Mouse (Mus musculus) stomach, embryonic 14.5 days (tissue): Measurements from ENCODE around the gene Scrt2. TPM values are rescaled to one million over a fixed set of nuclear protein-coding genes. Genes with fewer than 3 reads are reported as not detected.

Experiments used
- ATAC-seq: fragments of 200-750 bp; cut with Nextera tagmentation; 2 replicates; pipeline ENCODE4 v1.8.0; 2017; ENCODE audit warnings: low read depth, moderate TSS enrichment; ENCODE audit not compliant: insufficient number of reproducible peaks, insufficient read depth, low FRiP score
- H3K27ac ChIP-seq: fragments of 300-500 bp; sonication (generic); 2 replicates; pipeline ENCODE4 v1.5.1; 2014; ENCODE audit warnings: mild to moderate bottlenecking, low read length, moderate library complexity, mixed read lengths
- H3K27me3 ChIP-seq: fragments of 300-500 bp; sonication (generic); 2 replicates; pipeline ENCODE4 v1.6.1; 2014; ENCODE audit warnings: low read length, control low read depth, mixed read lengths; ENCODE audit not compliant: control insufficient read depth, insufficient read depth
- H3K36me3 ChIP-seq: fragments of 300-500 bp; sonication (generic); 2 replicates; pipeline ENCODE4 v1.6.1; 2014; ENCODE audit warnings: mild to moderate bottlenecking, control low read depth, low read length, moderate library complexity, mixed read lengths; ENCODE audit not compliant: control insufficient read depth, insufficient read depth
- H3K4me1 ChIP-seq: fragments of 300-500 bp; sonication (generic); 2 replicates; pipeline ENCODE4 v1.6.1; 2014; ENCODE audit warnings: low read length, control low read depth, mixed read lengths; ENCODE audit not compliant: control insufficient read depth, insufficient read depth
- H3K4me2 ChIP-seq: fragments of 300-500 bp; sonication (generic); replicated peaks from 2 replicates; pipeline ENCODE4 v1.6.1; 2014; ENCODE audit warnings: low read depth, low read length, control low read depth
- H3K4me3 ChIP-seq: fragments of 300-500 bp; sonication (generic); 2 replicates; pipeline ENCODE4 v1.5.1; 2014; ENCODE audit warnings: low read depth, low read length, control low read depth
- H3K9ac ChIP-seq: fragments of 300-500 bp; sonication (generic); replicated peaks from 2 replicates; pipeline ENCODE4 v1.6.1; 2014; ENCODE audit warnings: low read depth, mild to moderate bottlenecking, control low read depth, low read length, moderate library complexity, mixed read lengths
- H3K9me3 ChIP-seq: fragments of 300-500 bp; sonication (generic); 2 replicates; pipeline ENCODE4 v1.6.1; 2016; ENCODE audit warnings: low read depth, low read length, control low read depth; ENCODE audit not compliant: control insufficient read depth
- WGBS: fragments of 180-500 bp; shearing (Covaris S2); extraction: QIAGEN DNeasy Blood & Tissue Kit; methylation state at CpG from one replicate; pipeline ENCODE4 v1.1.7; 2014; 5-methylcytosine and 5-hydroxymethylcytosine counted together
- polyA plus RNA-seq: library from polyadenylated mRNA; unstranded; fragments of >200 nt; fragmentation: Nextera tagmentation; extraction: Ambion mirVana; gene quantifications from 2 replicates; pipeline ENCODE4 v1.2.1, GENCODE M21; 2014

Scrt2 gene
- polyA plus RNA-seq, 1 experiment from 2014 or later: 0.12 TPM

- Histone ChIP-seq H3K4me1 (peaks cover 14% of the 10 kb centered on the region; the same call in 1 of the 2 replicates), H3K4me3 (peak overlapping the region; percentile 8; the same call in 1 of the 2 replicates), H3K9ac (no peak overlapping the region), H3K4me2 (peak overlapping the region; percentile 27), H3K27ac (no peak overlapping the region), H3K27me3 (peaks cover 31% of the 10 kb centered on the region), H3K36me3 (no peaks in the 10 kb centered on the region), H3K9me3 (no peaks in the 10 kb centered on the region)
- 5% methylated on average over 29 of the region's 29 CpGs for WGBS
- ATAC-seq: peak; percentile 50; the same call in 1 of the 2 replicates
Observed at GRCm38 (mm10) chr2:152094856-152095545, 13.7 kb downstream of the Scrt2 start.

GRCm38 (mm10) chr2:152096922-152097321 lies 15.6 kb downstream of the Scrt2 start:
- Histone ChIP-seq H3K27ac (no peak overlapping the region), H3K4me2 (no peak overlapping the region), H3K27me3 (peaks cover 31% of the 10 kb centered on the region), H3K4me3 (no peak overlapping the region), H3K36me3 (no peaks in the 10 kb centered on the region), H3K9ac (no peak overlapping the region), H3K4me1 (peaks cover 14% of the 10 kb centered on the region; the same call in 1 of the 2 replicates), H3K9me3 (no peaks in the 10 kb centered on the region)
- ATAC-seq: no peak
- 79% methylated on average over 2 of the region's 2 CpGs for WGBS

- Histone ChIP-seq H3K4me3 (no peak overlapping the region), H3K4me1 (peaks cover 14% of the 10 kb centered on the region; the same call in 1 of the 2 replicates), H3K27me3 (peaks cover 25% of the 10 kb centered on the region), H3K4me2 (no peak overlapping the region), H3K36me3 (no peaks in the 10 kb centered on the region), H3K9me3 (no peaks in the 10 kb centered on the region), H3K9ac (no peak overlapping the region), H3K27ac (no peak overlapping the region)
- ATAC-seq: no peak
- 70% methylated on average over 11 of the region's 11 CpGs for WGBS
Observed at GRCm38 (mm10) chr2:152097916-152098315, 16.6 kb downstream of the Scrt2 start.

DNA sequence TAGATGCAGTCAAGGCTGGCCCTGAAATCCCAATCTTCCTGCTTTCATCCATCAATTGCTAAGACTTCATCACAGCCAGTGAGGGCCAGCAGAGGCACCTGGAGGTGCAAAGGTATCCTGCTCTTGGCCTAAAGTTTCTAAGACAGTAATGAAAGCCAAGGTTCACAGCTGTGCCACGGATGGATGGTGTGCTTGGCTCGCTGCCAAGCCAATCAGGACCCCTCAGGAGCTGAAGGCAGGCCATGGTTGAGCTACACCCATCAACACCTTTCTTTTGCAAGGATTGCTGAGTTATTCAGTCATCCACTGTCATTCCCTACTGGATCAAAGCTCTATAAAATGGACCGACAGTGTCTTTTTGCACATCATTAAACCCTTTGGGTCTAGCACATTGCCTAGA lies 18.2 kb downstream of the Scrt2 start:
- no peak for ATAC-seq
- H3K4me3 ChIP-seq: no peak overlapping the region
- H3K9me3 ChIP-seq: no peaks in the 10 kb centered on the region
- peaks cover 8% of the 10 kb centered on the region for H3K27me3 ChIP-seq
- H3K36me3 ChIP-seq: no peaks in the 10 kb centered on the region
- H3K27ac ChIP-seq: no peak overlapping the region
- no peak overlapping the region for H3K4me2 ChIP-seq
- H3K4me1 ChIP-seq: peaks cover 6% of the 10 kb centered on the region; the same call in 1 of the 2 replicates
- no peak overlapping the region for H3K9ac ChIP-seq
- 73% methylated on average over 3 of the region's 3 CpGs for WGBS

GRCm38 (mm10) chr2:152101761-152102160 lies 20.4 kb downstream of the Scrt2 start:
- no peak overlapping the region for H3K4me2 ChIP-seq
- no peak overlapping the region for H3K27ac ChIP-seq
- no peaks in the 10 kb centered on the region for H3K27me3 ChIP-seq
- H3K4me1 ChIP-seq: no peaks in the 10 kb centered on the region
- no peak for ATAC-seq
- no peaks in the 10 kb centered on the region for H3K9me3 ChIP-seq
- WGBS: 67% methylated on average over 13 of the region's 13 CpGs
- no peaks in the 10 kb centered on the region for H3K36me3 ChIP-seq
- H3K9ac ChIP-seq: no peak overlapping the region
- no peak overlapping the region for H3K4me3 ChIP-seq

- H3K27me3 ChIP-seq: no peaks in the 10 kb centered on the region
- 56% methylated on average over 6 of the region's 6 CpGs for WGBS
- no peak overlapping the region for H3K27ac ChIP-seq
- H3K36me3 ChIP-seq: no peaks in the 10 kb centered on the region
- no peak overlapping the region for H3K4me2 ChIP-seq
- H3K9ac ChIP-seq: no peak overlapping the region
- H3K9me3 ChIP-seq: no peaks in the 10 kb centered on the region
- H3K4me3 ChIP-seq: no peak overlapping the region
- ATAC-seq: no peak
- H3K4me1 ChIP-seq: no peaks in the 10 kb centered on the region
Observed at GRCm38 (mm10) chr2:152102369-152102768, 21.0 kb downstream of the Scrt2 start.

GRCm38 (mm10) chr2:152104711-152105317 lies 23.5 kb downstream of the Scrt2 start:
- H3K9ac ChIP-seq: peak overlapping the region; percentile 55; the same call in 1 of the 2 replicates
- peak; percentile 16; the same call in 1 of the 2 replicates for ATAC-seq
- no peak overlapping the region for H3K27ac ChIP-seq

DNA sequence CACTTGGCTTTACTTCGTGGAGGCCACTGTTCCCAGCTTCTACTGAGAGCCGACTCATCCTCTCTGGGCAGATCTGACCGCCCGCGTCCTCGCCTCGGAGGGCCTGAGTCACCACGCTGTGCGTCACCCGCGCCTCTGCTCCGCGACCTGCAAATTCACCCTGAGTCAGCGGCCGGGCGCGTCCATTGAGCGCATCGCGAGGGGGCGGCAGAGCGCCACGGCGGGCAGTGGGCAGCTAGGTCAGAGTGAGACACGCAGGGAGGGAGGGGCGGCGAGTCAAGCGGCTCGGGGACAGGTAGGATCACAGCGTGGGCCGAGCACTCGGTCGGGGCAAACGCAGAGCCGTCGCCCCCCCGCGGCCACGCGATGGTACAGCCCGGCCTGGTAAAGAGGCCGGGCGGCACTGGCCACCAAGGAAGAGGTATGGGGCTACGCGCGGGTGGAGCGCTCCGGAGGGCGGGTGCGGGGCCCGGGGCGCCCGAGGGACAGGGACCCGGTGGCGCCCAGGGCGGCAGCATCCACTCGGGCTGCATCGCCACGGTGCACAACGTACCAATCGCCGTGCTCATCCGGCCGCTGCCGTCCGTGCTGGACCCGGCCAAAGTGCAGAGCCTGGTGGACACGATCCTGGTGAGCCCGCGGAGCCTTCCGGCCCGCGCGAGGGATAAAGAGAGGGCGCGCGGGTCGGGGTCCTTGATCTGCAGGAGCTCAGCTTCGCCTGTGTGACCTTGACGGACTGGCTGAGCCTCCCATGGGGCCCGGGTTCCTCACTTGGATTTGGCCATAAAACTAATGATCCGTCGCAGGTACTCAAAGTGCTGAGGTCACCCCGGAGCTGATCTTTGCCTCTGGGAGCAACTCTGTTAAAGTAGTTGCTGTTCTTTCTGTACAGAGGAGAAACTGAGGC lies 24.2 kb downstream of the Scrt2 start, which contains the start of gene Srxn1:
Gene Srxn1, plus strand, starts transcription at position 199 of the 907 bp plus-strand sequence.
- WGBS: 1% methylated on average over 80 of the region's 84 CpGs
- peak within 1 kb of the TSS; percentile 55 for H3K9ac ChIP-seq
- H3K9me3 ChIP-seq: no peaks in the 10 kb centered on the region
- peak; percentile 92 for ATAC-seq
- peak within 1 kb of the TSS; percentile 85 for H3K4me2 ChIP-seq
- H3K4me1 ChIP-seq: no peaks in the 10 kb centered on the region
- H3K27ac ChIP-seq: peak within 1 kb of the TSS; percentile 30; the same call in 1 of the 2 replicates
- no peaks in the 10 kb centered on the region for H3K27me3 ChIP-seq
- H3K4me3 ChIP-seq: peak within 1 kb of the TSS; percentile 64
- H3K36me3 ChIP-seq: no peaks in the 10 kb centered on the region

More at GRCm38 (mm10) chr2:152104711-152105317, 23.5 kb downstream of the Scrt2 start:
- WGBS: 20% methylated on average over 17 of the region's 17 CpGs
- no peaks in the 10 kb centered on the region for H3K36me3 ChIP-seq
- H3K4me1 ChIP-seq: no peaks in the 10 kb centered on the region
- no peaks in the 10 kb centered on the region for H3K27me3 ChIP-seq
- H3K9me3 ChIP-seq: no peaks in the 10 kb centered on the region
- H3K4me2 ChIP-seq: peak overlapping the region; percentile 85
- peak overlapping the region; percentile 64 for H3K4me3 ChIP-seq
